Mouse (Mus musculus) frontal cortex, adult 2 months (tissue): ENCODE measurements around the gene Mreg. TPM values are rescaled to one million over a fixed set of nuclear protein-coding genes. Genes with fewer than 3 reads are reported as not detected.
"Not testable (repeated sequence)": the region's sequence is repeated elsewhere in the genome, so short reads cannot be mapped to it uniquely, and the experiment has no call there.

ENCODE experiments used
- DNase-seq, 2 experiments: peaks; one replicate each; pipeline ENCODE4 v3.0.0; 2022; ENCODE audit warnings: low spot score in 1 of 2; ENCODE audit errors: extremely low spot score in 1 of 2
- polyA plus RNA-seq: library from polyadenylated mRNA; depleted of rRNA; stranded (reverse); fragments of >200 nt; gene quantifications from 2 replicates; pipeline ENCODE4 v1.2.3, GENCODE M21; 2012; rRNA removed

The Mreg gene
- 3.3 and 4.1 TPM in 2 replicates for polyA plus RNA-seq

DNA sequence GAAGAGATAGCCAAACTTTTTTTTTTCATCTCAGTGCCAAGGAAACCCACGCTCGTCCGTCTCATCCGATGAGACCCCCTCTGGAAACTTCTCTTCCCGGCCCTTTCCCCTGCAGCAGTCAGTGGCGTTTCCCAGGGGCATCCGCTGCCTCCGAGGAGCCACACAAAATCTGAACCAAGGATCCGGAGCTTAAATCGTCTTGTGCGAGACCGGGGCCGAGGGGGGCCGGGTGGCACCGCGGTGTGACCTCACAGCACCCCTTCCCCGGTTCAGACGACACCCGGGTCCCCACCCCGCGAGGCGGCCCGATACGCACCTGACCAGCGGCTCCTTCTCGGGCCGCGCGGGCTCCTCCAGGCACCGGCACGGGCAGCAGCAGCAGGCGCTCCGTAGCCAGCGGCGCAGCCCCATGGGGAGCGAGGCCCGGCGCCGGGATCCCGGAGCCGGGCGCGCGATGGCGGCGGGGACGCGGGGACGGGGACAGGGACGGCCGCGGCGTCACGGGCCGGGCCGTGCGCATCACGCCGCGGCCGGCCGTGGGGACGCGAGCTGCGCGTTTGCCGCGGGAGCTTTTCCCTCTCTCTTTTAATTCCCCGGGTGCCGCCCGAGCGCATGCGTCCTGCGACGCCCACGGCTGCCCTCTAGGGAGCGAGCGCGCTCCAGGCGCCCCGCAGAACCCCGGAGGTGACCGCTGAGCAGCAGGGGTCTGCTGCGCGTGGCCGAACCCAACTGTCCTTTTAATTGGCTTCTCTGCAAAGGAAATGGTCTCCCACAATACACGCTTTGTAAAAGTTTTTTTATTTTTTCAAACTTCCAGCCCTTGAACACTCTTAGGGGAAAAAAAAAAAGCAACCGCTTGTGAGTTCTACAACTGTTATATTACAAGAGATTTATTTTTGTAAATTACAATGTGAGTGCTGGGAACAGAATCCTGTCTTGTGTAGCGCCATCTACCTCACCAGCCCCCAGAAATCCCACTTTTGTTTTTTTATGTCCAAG is at the start of gene Mreg:
Gene Mreg (minus strand): TSS at position 607 of the 999 bp plus-strand sequence.
- peak in 1 of 2 experiments; percentile 70 for DNase-seq

DNA sequence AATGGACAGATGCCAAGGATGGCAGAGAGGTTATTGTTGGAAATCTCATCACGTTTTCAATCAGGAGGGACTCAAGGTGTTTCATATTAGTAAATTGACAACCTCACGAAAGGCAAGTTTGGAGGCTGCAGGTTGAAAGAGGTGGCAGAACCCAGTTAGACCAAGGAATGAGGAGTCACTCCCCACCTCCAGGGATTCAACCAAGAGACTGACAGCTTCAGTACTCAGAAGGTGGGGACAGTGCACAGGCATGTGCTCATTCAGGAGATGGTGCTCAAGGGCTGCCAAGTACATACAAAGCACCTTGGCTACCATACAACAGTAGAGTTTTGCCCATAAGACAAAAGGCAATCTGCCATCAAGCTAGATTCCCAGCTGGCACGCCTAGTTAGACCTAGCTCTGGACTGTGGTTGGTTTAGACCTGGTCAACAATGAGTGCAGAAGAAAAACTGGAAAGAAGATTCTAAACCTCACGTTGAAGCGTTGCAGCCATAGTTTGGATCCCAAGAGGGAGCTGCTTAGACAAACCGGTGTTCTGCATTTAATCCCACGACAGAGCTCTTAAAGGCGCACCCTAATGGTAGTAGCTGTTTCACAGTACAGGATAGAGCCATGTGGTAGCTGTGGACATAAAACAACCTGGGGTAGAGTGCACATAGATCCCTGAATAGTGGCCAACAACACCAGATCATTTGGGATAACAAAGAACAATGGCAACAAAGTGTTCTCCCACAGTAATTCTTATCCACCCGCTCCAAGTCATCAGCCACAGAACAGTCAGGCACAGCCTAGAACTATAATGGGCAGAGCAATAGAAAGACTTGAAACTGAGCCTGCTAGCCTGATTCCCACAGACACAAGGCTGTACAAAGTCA is 44.5 kb upstream of the Mreg start:
- no peak for DNase-seq

DNA sequence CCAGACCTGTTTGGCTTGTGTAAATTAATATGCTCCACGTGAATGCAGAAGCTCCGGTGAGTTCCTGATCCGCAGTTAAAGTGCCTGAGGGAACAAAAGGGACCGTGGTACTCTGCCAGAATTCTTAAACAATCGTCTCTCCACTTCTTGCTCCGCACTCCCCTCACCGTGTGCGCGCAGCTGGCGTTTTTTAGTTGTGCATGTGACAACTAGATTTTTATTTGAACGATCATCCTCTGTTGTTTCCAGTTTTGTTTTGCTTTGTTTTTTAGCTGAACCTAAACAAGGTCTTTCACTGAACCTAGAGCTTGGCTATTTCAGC is 43.7 kb upstream of the Mreg start:
- DNase-seq, result no peak

DNA sequence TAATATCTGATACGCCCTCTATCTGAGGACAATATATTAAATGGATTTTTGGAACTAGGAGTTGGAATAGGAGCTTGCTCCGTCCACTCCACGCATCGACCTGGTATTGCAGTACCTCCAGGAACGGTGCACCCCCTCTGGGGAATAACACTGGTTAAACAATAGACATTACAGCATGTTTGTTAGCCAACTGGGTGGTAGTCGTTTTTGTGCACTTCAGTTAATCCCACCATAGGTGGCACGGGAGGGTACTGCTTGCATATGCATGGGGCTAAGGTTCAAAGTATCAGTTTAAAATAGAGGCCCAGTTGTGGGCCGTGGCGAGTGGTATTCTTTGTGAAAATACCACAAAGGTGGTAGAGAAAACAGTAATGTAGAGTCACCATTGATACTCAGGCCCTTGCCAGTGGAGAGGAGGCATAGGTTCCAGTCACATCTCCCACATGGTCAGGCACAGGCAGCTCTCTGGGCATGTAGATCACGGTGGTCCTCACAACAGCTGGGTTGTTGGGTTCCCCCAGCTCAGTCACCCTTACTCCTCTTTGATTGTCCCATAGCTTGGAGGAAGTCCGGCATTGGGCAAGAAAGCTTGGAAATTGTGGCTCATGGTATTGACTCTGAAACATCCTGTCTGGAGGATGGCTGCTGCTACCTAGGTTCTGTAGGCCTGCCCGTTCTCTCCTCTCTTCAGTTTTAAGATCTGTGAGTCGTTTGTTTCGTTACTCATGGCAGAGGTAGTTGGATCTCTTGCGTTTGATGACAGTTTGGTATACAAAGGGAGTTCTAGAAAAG is 43.2 kb upstream of the Mreg start:
- peak; percentile 62 to 65 for DNase-seq

DNA sequence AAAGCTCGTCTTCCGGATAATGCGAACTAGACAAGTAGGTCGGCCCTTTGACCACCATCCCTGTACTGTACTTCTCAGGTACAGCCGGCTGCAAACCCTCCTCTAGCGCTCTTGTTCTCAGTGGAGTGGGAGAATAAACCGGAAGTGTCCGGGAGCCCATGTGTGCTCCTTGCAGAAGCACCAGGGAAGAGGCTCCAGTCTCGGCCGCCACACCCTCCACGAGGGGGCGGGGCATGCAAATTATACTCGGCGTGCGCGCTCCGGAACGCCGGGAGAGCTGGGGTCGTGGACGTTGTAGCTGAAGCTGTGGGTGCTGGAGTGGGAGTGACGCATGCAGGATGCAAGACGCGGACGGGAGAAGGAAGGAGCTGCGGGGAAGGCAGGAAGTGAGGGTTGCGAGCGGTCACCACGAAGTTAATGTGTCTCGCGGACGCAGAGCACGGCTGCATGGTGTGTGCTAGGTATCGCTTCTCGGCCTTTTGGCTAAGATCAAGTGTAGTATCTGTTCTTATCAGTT is 42.5 kb upstream of the Mreg start:
- DNase-seq, result peak; percentile 72 to 86

DNA sequence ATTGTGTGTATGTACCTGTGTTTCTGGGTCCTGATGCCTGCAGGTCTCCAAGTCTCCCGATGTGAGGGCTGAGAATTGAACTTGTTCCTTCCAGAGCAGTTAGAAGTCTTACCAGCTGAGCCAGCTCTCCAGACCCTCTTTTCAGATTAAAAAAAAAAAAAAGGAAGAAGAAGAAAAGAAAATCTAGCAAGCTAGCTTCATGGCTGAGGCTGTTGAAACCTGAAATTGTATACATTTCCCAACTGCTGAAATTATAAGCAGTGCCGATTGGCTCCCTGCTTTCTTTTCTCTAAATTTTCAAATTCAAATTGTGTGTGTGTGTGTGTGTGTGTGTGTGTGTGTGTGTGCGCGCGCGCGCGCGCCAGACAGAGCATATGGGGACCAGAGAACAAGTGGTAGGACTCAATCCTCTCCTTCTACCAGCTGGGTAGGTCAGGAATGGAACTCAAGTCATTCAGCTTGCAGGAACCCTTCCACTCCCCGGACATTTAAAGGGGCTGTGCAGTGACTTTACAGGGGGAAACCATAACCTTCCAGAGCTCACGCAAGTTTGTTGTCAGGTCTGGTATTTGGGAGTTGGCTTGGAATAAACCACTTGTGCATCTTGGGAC is 41.9 kb upstream of the Mreg start:
- peak in 1 of 2 experiments; percentile 17 for DNase-seq

DNA sequence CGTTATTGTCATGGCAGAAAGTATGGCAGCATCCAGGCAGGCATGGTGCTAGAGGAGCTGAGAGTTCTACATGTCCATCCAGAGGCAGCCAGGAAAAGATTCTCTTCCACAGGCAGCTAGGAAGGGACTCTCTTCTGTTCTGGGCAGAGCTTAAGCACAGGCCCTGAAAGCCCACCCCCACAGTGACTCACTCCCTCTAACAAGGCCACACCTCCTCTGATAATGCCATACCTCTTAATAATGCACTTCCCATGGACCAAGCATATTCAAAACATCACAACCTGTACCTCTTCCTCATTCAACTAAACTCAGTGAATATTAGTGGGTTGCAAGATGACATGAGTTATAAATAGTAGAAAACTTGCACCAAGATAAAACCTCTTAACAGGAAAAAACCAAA is 39.7 kb upstream of the Mreg start:
- no peak for DNase-seq

DNA sequence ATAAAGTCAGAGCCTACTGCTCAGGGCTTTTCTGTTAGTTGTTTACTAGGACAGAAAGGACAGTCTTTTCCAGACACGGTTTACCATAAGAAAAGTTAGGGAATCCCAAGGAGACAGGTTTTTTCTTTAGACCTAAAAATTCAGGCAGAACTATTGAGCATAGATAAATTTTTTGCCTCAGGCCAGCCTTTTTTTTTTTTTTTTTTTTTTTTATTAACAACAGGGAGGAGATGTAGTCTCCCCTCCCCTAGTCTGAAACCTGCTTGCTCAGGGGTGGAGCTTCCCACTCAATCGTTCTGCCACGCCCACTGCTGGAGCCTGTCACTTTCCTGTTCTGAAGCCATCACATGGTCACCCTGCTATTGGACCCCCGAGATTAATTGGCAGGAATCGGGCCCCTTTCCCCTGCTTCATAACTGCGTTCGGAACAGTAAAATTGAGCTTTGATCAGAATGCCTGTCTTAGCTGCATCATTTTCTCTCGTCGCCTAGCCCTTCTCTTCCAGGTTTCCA is 36.2 kb upstream of the Mreg start:
- not testable (repeated sequence) for DNase-seq

DNA sequence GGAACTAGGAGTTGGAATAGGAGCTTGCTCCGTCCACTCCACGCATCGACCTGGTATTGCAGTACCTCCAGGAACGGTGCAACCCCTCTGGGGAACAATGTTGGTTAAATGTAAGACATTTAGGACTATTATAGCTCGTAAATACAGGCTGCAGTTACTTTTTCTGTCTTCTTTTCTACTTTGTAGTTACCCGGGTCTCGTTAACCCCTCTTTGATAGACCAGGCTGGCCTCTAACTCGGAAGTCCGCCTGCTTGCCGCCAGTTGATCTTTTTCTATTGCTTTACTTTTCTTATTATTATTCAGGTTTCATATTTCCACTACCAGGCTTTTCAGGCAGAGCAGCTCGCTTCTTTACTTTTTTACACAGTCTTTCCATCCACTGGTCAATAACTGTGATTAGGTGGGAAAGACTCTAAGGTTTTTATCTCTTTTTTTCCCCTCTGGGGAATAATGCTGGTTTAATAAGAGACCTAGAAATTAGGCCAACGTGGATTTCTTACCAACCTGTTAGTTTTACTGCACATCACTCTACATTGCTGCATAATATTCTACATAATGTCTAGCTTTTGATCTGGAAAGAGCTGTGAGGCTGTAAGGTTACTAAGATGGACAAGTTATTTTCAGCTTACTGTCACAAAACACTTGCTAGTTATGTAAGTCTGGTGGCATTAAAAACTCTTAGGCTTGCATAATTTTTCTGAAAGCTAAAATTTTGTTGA is 32.4 kb upstream of the Mreg start:
- DNase-seq, result peak in 1 of 2 experiments; percentile 53

DNA sequence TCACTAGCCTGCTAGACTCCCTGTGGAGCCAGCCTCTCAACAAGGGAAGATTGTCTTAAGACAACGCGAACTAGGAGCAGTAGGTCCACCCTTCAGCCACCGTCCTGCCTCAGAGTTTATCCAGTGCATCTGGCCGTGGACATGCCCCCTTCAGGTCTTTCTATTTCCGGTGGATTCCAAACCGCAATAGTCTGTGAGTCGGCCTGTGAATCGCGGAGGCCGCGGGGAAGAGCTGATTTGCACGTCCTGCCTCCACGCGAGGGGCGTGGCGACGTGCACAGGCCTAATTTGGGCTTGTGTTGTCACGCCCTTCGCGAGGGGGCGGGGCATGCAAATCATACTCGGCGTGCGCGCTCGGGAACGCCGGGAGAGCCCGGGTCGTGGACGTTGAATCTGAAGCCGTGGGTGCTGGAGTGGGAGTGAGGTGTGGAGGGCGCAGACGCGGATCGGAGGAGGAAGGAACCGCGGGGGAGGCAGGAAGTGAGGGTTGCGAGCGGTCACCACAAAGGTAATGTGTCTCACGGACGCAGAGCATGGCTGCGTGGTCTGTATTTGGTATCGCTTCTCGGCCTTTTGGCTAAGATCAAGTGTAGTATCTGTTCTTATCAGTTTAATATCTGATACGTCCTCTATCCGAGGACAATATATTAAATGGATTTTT is 31.7 kb upstream of the Mreg start:
- peak; percentile 88 to 96 for DNase-seq

DNA sequence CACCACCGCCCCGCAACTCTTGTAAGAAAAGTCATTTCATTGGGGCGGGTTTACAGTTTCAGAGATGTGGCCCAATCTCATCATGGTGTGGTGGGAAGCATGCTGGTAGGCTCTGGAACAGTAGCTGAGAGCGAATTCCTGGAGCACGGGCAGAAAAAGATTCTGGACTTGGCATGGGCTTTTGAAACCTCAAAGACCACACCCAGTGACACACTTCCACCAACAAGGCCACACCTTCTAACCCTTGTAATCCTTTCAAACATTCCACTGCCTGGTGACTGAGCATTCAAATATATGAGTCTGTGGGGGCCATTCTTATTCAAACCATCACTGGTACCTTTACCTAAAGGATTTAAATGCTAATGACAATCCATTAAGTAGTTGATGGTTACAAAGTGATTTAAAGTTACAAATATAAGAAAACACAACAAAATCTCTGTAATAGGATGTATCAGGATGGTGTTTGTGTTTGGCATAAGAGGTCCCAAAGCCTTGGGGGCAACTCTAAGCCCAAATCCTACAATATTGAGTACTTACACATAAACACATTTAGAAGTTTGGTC is 30.6 kb upstream of the Mreg start:
- DNase-seq, result no peak

DNA sequence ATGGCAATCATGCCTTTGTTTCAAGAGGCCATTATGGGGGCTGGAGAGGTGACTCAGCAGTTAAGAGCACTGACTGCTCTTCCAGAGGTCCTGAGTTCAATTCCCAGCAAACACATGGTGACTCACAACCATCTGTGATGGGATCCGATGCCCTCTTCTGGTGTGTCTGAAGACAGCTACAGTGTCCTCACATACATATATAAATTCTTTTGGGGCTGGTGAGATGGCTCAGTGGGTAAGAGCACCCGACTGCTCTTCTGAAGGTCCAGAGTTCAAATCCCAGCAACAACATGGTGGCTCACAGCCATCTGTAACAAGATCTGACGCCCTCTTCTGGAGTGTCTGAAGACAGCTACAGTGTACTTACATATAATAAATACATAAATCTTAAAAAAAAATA is 27.0 kb upstream of the Mreg start:
- DNase-seq, result not testable (repeated sequence)

DNA sequence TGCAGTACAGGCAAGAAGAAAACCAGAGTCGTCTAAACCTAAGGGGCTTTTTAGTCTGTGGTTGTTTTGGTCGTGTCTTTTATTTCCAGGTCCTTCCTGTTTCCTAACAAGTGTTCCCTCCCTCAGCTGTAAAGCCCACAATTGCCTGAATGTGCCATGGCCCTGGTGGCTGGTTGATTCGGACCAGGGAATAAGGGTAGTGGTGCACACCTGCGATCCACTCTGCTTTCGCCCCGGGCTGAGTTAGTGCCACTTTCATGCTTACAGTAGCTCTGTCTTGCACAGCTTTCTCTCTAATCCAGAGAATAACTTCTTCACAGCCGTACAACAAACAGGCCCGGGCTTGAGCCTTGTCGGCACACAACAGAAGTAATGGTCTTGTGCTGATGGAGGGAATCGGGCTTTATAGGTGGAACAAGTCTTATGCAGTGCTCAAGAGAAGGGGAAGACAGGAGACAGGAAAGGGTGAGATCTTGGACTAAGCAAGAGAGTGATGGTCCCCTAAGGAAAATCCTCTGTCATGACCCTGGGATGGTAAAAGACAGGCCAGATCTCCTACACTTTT is 26.0 kb upstream of the Mreg start:
- no peak for DNase-seq

DNA sequence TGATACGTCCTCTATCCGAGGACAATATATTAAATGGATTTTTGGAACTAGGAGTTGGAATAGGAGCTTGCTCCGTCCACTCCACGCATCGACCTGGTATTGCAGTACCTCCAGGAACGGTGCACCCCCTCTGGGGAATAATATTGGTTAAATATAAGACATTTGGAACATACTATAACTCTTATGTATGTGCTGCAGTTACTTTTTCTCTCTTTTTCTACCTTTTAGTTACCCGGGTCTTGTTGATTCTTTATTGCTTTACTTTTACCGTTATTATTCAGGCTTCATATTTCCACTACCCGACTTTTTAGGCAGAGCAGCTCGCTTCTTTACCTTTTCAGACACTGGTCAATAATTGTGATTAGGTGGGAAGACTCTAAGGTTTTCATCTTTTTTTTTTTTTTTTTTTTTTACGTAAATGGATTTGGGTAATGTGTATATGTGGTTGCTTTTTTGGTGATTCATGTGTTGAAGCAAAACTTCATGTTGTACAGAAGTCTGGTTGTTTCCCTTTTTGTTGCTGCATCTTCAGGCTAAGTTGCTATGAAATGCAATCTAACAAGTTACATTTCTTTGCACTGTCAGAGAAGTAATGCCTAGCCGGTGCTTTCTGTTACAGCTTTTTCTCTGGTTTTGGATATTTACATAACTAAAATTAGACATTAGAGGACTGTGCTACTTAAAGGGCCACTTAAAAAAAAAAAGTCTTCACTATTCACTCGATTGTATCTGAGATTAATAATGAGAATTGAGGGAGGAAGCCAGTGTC is 25.1 kb upstream of the Mreg start:
- peak; percentile 45 to 74 for DNase-seq

DNA sequence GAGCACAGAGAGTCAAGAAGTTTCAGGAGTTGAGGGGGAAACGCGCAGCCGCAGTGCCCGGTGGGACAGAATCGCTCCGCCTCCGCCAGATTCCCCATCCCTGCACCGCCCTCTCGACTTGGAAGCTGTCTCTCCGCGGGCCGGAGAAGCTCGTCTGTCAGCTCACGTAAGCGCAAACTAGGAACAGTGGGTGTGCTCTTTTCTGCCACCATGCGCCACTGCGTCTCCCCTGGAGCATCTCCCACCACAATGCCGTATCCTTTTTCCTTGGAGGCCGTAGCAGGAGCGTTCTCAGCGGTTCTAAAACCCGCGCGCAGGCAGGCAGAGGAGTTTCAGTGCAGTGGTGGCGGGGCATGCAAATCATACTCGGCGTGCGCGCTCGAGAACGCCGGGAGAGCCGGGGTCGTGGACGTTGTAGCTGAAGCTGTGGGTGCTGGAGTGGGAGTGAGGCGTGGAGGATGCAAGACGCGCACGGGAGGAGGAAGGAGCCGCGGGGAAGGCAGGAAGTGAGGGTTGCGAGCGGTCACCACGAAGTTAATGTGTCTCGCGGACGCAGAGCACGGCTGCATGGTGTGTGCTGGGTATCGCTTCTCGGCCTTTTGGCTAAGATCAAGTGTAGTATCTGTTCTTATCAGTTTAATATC is 24.4 kb upstream of the Mreg start:
- peak; percentile 49 to 77 for DNase-seq

DNA sequence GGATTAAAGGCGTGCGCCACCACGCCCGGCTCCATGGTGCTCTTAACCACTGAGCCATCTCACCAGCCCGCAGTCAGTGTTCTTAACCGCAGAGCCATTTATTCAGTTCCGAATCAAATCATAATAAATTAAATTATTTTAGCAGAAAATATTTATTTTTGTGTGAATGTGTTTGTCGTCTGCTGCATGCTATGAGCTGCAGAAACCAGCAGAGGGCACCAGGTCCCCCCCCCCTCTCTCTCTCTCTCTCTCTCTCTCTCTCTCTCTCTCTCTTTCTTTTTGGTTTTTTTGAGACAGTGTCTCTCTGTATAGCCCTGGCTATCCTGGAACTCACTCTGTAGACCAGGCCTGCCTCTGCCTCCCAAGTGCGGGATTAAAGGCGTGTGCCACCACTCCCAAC is 20.5 kb upstream of the Mreg start:
- not testable (repeated sequence) for DNase-seq

DNA sequence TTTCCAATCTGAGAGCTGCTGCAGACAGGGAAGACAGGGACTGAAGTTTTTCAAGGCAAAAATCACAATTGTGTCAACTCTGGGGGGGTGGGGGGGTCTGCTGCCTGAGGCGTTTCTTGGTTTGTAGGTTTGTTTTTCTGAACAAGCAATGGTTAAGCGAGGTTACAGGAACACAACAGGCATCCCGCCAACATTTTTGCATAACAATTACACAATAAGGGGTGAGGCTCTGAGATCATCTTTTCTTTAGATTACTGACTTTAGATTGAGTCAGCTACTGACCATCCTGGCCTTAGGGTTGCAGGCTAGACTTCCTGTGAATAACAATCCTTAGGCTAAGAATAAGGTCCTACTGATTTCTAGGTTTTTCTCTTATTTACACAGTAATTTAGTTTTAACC is 16.9 kb upstream of the Mreg start:
- no peak for DNase-seq
